Mouse (Mus musculus): ENCODE data around the gene Il1rl2. TPM values are rescaled to one million over a fixed set of nuclear protein-coding genes. Genes with fewer than 3 reads are reported as not detected.
"Not testable (repeated sequence)": the region's sequence is repeated elsewhere in the genome, so short reads cannot be mapped to it uniquely, and the experiment has no call there.

Il1rl2 gene
- polyA plus RNA-seq, 1 experiment, result 0.90 TPM

DNA sequence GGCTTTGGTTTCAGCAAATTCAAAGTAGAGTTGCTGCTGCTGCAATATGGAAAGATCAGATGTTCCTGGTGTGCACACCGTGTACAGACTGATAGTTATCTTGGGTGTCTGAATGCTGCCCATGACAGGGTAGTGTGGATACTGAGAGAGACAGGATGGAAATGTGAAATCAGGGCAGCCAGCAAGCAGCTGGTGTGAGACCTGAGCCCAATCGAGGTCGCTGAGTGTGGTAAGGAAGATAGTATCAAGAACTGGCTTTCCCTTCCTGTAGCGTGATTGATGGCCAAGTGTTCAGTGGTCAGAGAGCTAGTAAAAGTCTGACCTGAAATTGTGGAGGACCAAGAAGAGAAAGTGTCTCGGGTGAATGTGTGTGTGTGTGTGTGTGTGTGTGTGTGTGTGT, 40.4 kb upstream of the Il1rl2 start:
- Histone ChIP-seq H3K36me3 (ENCODE audit: control insufficient read depth, insufficient read depth, low read length) (no peaks in the 10 kb centered on the region), H3K27me3 (ENCODE audit: control insufficient read depth, insufficient read depth, low read length) (no peaks in the 10 kb centered on the region), H3K27ac (ENCODE audit: insufficient read depth, low read depth, low read length) (no peak overlapping the region), H3K4me3 (ENCODE audit: low read depth, low read length) (no peak overlapping the region), H3K4me1 (ENCODE audit: control insufficient read depth, insufficient read depth, insufficient read length, low read length) (no peaks in the 10 kb centered on the region)
- 48% methylated on average over 5 of the region's 5 CpGs for WGBS
- TF ChIP-seq POLR2A (IDR thresholded peaks at IDR 0.05; ENCODE audit: low read depth, low read length), result no peak
- TF ChIP-seq CTCF (IDR thresholded peaks at IDR 0.05; ENCODE audit: extremely low read depth, insufficient read length, insufficient replicate concordance, low read depth, low read length), result no peak

- WGBS, result 76% methylated on average over 12 of the region's 12 CpGs
- H3K4me1 ChIP-seq (ENCODE audit: control insufficient read depth, insufficient read depth, insufficient read length, low read length), result no peaks in the 10 kb centered on the region
- H3K36me3 ChIP-seq (ENCODE audit: control insufficient read depth, insufficient read depth, low read length), result no peaks in the 10 kb centered on the region
- H3K27ac ChIP-seq (ENCODE audit: insufficient read depth, low read depth, low read length), result no peak overlapping the region
- H3K27me3 ChIP-seq (ENCODE audit: control insufficient read depth, insufficient read depth, low read length), result no peaks in the 10 kb centered on the region
- no peak overlapping the region for H3K4me3 ChIP-seq (ENCODE audit: low read depth, low read length)
- TF ChIP-seq CTCF (IDR thresholded peaks at IDR 0.05; ENCODE audit: extremely low read depth, insufficient read length, insufficient replicate concordance, low read depth, low read length), result no peak
- TF ChIP-seq POLR2A (IDR thresholded peaks at IDR 0.05; ENCODE audit: low read depth, low read length), result no peak
These were observed 33.7 kb upstream of the Il1rl2 start for GRCm38 (mm10) chr1:40290489-40291255.

DNA sequence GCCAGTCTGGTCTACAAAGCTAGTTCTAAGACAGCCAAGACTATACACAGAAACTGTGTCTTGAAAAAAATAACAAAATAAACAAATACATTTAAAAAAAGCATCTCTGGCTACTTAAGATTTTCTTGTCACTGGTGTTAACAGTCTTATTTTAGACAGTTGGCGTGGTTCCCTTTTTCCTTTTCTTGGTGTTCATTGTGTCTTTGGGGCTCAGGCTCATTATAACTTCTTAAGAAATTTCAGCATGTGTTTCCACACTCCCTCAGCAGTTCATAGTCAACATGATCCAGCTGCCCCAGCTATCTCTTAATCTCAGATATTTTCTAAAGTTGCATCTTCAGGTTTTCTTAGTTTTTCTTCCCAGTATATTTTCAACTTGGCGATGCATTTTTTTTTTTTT, 32.2 kb upstream of the Il1rl2 start:
- Histone ChIP-seq H3K27me3 (ENCODE audit: control insufficient read depth, insufficient read depth, low read length) (no peaks in the 10 kb centered on the region), H3K27ac (ENCODE audit: insufficient read depth, low read depth, low read length) (no peak overlapping the region), H3K4me1 (ENCODE audit: control insufficient read depth, insufficient read depth, insufficient read length, low read length) (no peaks in the 10 kb centered on the region), H3K36me3 (ENCODE audit: control insufficient read depth, insufficient read depth, low read length) (no peaks in the 10 kb centered on the region), H3K4me3 (ENCODE audit: low read depth, low read length) (no peak overlapping the region)
- 91% methylated on average over 2 of the region's 2 CpGs for WGBS
- TF ChIP-seq CTCF (IDR thresholded peaks at IDR 0.05; ENCODE audit: extremely low read depth, insufficient read length, insufficient replicate concordance, low read depth, low read length), result no peak
- TF ChIP-seq POLR2A (IDR thresholded peaks at IDR 0.05; ENCODE audit: low read depth, low read length), result no peak

DNA sequence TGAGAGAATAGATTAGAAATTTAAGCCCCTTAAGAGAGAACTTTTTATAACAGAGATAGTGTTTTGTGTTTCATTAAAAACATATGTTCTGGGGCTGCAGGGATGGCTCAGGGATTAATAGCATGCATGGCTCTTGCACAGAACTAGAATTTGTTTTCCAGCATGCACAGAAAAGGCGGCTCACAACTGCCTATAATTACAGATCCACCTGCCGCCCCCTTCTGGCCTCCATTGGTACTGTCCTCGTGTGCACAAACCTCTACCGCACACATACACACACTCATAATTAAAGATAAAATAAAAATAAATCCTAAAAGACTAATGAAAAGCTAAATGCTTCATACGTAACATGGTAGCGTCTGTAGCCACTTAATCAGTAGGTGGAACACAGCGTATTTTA, 30.5 kb upstream of the Il1rl2 start:
- WGBS, result 93% methylated on average over 7 of the region's 7 CpGs
- H3K4me3 ChIP-seq (ENCODE audit: low read depth, low read length), result no peak overlapping the region
- no peaks in the 10 kb centered on the region for H3K27me3 ChIP-seq (ENCODE audit: control insufficient read depth, insufficient read depth, low read length)
- H3K36me3 ChIP-seq (ENCODE audit: control insufficient read depth, insufficient read depth, low read length), result no peaks in the 10 kb centered on the region
- H3K27ac ChIP-seq (ENCODE audit: insufficient read depth, low read depth, low read length), result no peak overlapping the region
- TF ChIP-seq POLR2A (IDR thresholded peaks at IDR 0.05; ENCODE audit: low read depth, low read length), result no peak
- TF ChIP-seq CTCF (IDR thresholded peaks at IDR 0.05; ENCODE audit: extremely low read depth, insufficient read length, insufficient replicate concordance, low read depth, low read length), result peak; percentile 21; the same call in 1 of the 2 replicates
- no peaks in the 10 kb centered on the region for H3K4me1 ChIP-seq (ENCODE audit: control insufficient read depth, insufficient read depth, insufficient read length, low read length)

GRCm38 (mm10) chr1:40294824-40295223, 29.6 kb upstream of the Il1rl2 start:
- WGBS, result 82% methylated on average over 9 of the region's 9 CpGs

GRCm38 (mm10) chr1:40298053-40298452, 26.4 kb upstream of the Il1rl2 start:
- 80% methylated on average over 2 of the region's 2 CpGs for WGBS
- no peaks in the 10 kb centered on the region for H3K4me1 ChIP-seq (ENCODE audit: control insufficient read depth, insufficient read depth, insufficient read length, low read length)
- no peak for TF ChIP-seq POLR2A (IDR thresholded peaks at IDR 0.05; ENCODE audit: low read depth, low read length)
- TF ChIP-seq CTCF (IDR thresholded peaks at IDR 0.05; ENCODE audit: extremely low read depth, insufficient read length, insufficient replicate concordance, low read depth, low read length), result no peak
- H3K27me3 ChIP-seq (ENCODE audit: control insufficient read depth, insufficient read depth, low read length), result no peaks in the 10 kb centered on the region
- no peak overlapping the region for H3K27ac ChIP-seq (ENCODE audit: insufficient read depth, low read depth, low read length)
- H3K4me3 ChIP-seq (ENCODE audit: low read depth, low read length), result no peak overlapping the region
- H3K36me3 ChIP-seq (ENCODE audit: control insufficient read depth, insufficient read depth, low read length), result no peaks in the 10 kb centered on the region

More at GRCm38 (mm10) chr1:40294824-40295223, 29.6 kb upstream of the Il1rl2 start:
- no peak overlapping the region for H3K27ac ChIP-seq (ENCODE audit: insufficient read depth, low read depth, low read length)
- TF ChIP-seq CTCF (IDR thresholded peaks at IDR 0.05; ENCODE audit: extremely low read depth, insufficient read length, insufficient replicate concordance, low read depth, low read length) (no peak), POLR2A (IDR thresholded peaks at IDR 0.05; ENCODE audit: low read depth, low read length) (no peak)
- no peaks in the 10 kb centered on the region for H3K27me3 ChIP-seq (ENCODE audit: control insufficient read depth, insufficient read depth, low read length)
- H3K4me3 ChIP-seq (ENCODE audit: low read depth, low read length), result no peak overlapping the region
- no peaks in the 10 kb centered on the region for H3K36me3 ChIP-seq (ENCODE audit: control insufficient read depth, insufficient read depth, low read length)
- H3K4me1 ChIP-seq (ENCODE audit: control insufficient read depth, insufficient read depth, insufficient read length, low read length), result no peaks in the 10 kb centered on the region

DNA sequence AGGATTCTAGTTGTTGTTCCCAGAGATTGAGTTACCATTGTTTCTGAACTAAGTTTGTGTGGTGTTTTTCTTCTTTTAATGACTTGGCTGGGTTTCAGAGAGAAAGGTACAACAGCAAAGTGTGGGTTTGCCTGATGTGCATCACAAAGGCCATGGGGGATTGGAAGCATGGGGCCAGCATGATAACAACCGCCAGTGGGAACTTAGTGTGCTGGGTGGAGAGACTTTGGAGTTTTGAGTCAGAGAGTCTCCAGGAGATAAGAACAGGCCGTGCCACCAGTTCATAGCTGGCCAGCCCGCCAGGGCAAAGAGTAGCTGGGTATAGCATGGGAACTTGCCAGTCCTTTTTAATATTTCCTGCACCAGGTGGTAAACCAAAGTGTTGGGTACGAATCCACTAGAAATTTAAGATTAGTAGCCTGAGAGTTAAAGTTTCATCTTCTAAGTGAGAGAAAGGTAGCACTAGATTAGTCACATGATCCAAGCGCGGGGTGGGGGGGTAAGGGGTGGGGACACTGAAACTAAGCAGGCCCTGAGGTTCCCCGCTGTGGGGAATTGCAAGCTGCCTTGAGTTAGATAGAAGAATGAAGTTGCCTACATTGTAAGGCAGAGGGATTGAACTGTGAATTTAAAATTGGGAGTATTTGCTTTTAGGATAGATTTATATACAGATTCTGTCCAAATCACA, 21.1 kb upstream of the Il1rl2 start:
- Histone ChIP-seq H3K4me3 (ENCODE audit: low read depth, low read length) (no peak overlapping the region), H3K27ac (ENCODE audit: insufficient read depth, low read depth, low read length) (no peak overlapping the region), H3K27me3 (ENCODE audit: control insufficient read depth, insufficient read depth, low read length) (no peaks in the 10 kb centered on the region), H3K4me1 (ENCODE audit: control insufficient read depth, insufficient read depth, insufficient read length, low read length) (no peaks in the 10 kb centered on the region), H3K36me3 (ENCODE audit: control insufficient read depth, insufficient read depth, low read length) (no peaks in the 10 kb centered on the region)
- TF ChIP-seq POLR2A (IDR thresholded peaks at IDR 0.05; ENCODE audit: low read depth, low read length) (no peak), CTCF (IDR thresholded peaks at IDR 0.05; ENCODE audit: extremely low read depth, insufficient read length, insufficient replicate concordance, low read depth, low read length) (no peak)
- 66% methylated on average over 7 of the region's 7 CpGs for WGBS

DNA sequence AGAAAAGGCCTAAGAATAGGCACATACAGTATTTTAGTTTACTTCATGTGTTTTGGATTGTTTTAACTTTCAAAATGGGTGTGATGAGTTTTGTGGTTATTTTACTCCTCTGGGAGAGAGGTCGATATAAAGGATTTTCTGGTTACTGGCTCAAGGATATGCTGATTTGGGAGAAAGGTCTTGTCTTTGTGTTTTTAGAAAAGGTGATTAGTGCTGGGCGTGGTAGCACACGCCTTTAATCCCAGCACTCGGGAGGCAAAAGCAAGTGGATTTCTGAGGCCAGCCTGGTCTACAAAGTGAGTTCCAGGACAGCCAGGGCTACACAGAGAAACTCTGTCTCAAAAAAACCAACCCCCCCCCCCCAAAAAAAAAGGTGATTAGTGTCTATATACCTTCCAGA, 20.1 kb upstream of the Il1rl2 start:
- H3K27ac ChIP-seq (ENCODE audit: insufficient read depth, low read depth, low read length); H3K4me1 ChIP-seq (ENCODE audit: control insufficient read depth, insufficient read depth, insufficient read length, low read length); H3K27me3 ChIP-seq (ENCODE audit: control insufficient read depth, insufficient read depth, low read length); H3K36me3 ChIP-seq (ENCODE audit: control insufficient read depth, insufficient read depth, low read length); H3K4me3 ChIP-seq (ENCODE audit: low read depth, low read length): not testable (repeated sequence)
- WGBS, result 66% methylated on average over 4 of the region's 4 CpGs

Data from small intestine, adult 2 months (tissue).